Mouse (Mus musculus): ENCODE data around the gene Wfdc11.
"Not testable (repeated sequence)": the region's sequence is repeated elsewhere in the genome, so short reads cannot be mapped to it uniquely, and the experiment has no call there.

Gene Wfdc11

GRCm38 (mm10) chr2:164641129-164641528 lies 32.8 kb downstream of the Wfdc11 start:
- DNase-seq (ENCODE audit: low read depth in 1 of 2, low spot score in 2 of 2) = peak; percentile 33 to 34

DNA sequence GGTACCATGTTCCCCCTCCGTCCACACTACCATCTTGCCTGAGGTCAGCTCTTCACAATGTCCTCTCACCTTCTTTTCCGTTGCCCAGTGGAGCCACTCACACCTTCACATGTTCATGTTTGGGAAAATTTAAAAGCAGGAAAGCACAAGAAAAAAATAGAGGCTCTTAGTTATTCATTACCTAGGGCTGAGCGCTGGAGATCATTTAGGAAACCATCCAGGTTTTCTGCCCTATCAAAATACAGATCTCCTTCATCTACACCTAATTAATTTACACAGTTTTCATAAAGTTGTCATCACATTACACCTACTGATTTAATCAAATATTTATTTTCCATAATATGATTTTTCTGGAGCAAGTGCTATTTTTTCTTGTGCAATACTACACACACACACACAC lies 35.2 kb downstream of the Wfdc11 start, which contains the start of gene Wfdc16:
Gene Wfdc16 (minus strand): TSS at position 101 of the 400 bp plus-strand sequence.
- DNase-seq (ENCODE audit: low read depth in 1 of 2, low spot score in 2 of 2) = no peak

DNA sequence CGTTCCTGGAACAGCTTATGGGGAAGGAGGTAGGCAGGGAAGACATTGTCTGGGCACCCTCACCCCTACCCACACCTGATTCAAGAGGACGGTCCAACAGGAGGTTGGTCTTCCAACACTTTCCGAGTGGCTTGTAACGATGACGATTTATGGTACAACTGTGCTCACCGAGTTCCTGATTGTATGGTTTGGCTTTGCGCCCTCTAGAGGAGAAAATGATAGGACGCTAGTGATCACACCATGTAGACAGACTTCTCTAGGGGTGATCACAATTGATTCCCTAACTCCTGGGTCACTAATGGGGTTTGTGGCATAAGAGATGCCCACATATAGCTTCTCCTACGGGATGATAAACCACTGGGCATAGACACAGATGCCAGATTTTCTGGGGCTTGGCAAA lies 38.6 kb downstream of the Wfdc11 start:
- DNase-seq (ENCODE audit: low read depth in 1 of 2, low spot score in 2 of 2) = no peak

DNA sequence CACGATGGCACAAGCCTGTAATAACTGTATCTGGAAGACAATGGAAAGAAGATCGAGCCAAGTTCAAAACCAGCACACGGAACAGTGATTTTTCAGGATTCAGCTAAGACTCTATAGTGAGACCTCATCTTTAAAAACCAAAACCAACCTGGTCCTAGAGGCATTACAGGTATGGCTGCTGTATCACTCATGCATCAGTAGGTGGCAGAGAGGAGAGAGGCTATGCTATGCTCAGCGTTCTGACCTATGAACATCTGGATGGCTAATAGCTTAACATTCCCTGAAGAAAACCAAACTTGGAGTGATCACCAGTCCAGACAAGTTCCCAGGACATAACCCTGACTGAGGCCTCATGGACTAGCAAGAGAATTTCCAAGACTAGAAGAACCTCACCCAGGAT lies 52.1 kb downstream of the Wfdc11 start:
- no peak for DNase-seq (ENCODE audit: low read depth in 1 of 2, low spot score in 2 of 2)

GRCm38 (mm10) chr2:164619050-164619449 lies 54.8 kb downstream of the Wfdc11 start:
- DNase-seq (ENCODE audit: low read depth in 1 of 2, low spot score in 2 of 2) = no peak

GRCm38 (mm10) chr2:164615386-164615785 lies 58.5 kb downstream of the Wfdc11 start:
- DNase-seq (ENCODE audit: low read depth in 1 of 2, low spot score in 2 of 2) = no peak

- not testable (repeated sequence) for DNase-seq (ENCODE audit: low read depth in 1 of 2, low spot score in 2 of 2)
Observed at GRCm38 (mm10) chr2:164613471-164613870, 60.4 kb downstream of the Wfdc11 start, which contains the start of the genes Wfdc6b and Wfdc8. TSS of gene Wfdc6b (plus strand) at chr2:164613522. TSS of gene Wfdc8 (minus strand) at chr2:164613626.
